Mouse (Mus musculus): ENCODE data around the gene Szrd1.

Gene Szrd1

DNA sequence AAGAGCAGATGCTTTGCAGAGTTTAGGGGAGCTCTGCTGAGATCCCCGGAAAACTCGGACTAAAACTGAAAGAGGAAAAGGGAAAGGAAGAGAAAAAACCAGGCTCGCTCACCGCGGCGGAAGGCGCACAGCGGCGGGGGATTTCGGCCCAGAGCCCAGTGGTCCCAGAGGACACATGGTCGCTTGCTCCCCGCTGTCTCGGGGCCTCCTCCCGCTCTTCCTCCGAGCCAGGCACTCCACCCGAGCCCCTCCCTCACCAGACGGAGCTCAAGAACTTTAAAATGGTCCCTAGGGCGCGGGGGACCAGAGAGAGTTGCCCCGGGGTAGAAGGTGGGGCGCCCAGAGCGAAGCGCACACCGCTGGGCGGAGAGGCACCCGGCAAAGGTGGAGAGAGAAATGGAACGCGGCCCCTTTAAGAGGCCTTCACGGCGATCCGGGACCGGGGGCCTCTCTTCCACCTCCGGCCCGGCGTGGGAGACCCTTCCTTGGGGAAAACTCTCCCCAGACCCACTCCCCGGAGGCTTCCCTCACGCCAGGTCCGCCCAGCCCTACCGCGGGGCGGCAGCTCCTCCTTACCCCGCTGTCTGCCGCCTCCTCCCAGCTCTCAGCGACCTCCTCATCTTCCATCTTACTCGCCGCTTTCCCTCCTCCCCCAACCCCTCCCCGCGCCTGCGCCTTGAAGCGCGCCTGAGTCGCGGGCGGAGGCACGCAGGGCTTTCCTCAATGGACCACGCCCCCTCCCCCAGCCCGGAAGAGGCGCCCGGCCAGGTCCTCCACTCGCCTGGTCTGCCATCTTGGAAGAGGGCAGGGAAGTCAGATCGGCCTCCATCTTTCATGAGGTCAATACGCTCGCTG, at the start of gene Szrd1:
Szrd1 (minus strand) TSS at position 660 of the 855 bp plus-strand sequence.
- peak; percentile 99 for DNase-seq (ENCODE audit: low spot score)

DNA sequence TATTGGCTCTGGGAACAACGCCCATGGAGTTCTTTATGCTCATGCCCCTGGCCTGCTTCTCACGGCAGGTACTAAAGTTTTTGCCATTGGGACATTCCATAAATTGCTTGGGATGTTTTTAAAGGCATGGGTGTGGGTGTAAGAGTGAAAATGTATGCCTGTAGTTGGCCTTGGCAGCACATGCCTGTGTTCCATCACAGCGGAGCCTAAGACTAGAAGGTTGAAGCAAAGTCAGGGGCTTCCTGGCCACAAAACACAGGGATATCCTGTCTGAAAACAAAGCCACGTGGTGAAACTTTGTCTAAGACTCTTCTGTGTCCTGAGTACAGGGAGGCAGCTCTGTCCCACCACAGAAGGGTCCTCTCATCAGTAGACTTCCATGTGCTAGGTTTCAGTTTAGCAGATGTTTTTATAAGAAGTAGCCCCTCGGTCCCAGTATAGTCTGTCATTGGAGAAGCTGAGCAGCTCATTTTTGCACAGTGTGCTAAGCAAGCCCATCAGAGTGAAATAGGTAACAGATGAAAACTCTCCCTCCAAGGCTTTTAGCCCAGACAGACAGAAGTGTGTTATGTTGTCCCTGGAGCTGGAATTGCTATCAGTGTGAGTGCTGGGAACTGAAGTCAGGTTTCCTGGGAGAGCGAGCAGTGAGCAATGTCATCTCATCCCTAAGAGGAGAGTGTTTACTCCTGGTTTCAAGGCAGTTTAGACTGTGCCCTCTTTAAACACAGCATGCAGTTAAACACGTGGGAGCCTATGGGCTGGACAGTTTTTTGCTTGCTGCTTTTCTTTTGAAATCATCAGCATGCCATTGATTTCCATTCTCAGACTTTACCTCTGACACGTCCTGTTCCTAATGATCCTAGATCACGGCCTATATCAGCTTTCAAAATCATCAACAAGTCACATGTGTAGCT, 47.6 kb upstream of the Szrd1 start:
- no peak for DNase-seq (ENCODE audit: low spot score)

DNA sequence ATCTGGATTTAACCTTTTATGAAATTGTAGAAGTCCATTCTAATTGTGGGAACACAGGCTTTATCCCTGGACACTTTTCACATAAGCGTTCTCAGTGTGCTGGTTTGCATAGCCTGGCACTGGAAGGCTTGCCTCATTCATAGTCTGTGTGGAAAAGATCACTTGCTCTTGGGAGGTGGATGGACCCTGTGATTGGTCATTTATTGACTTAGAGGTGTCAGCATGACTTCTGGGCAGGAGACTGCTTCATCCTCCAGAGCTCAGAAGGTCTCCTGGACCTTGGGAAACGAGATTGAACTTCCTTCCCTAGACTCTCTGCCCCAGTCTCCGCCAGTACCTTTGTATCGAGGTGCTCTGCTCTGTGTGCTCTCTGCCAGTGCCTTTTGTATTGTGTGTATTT, 44.9 kb upstream of the Szrd1 start:
- no peak for DNase-seq (ENCODE audit: low spot score)

DNA sequence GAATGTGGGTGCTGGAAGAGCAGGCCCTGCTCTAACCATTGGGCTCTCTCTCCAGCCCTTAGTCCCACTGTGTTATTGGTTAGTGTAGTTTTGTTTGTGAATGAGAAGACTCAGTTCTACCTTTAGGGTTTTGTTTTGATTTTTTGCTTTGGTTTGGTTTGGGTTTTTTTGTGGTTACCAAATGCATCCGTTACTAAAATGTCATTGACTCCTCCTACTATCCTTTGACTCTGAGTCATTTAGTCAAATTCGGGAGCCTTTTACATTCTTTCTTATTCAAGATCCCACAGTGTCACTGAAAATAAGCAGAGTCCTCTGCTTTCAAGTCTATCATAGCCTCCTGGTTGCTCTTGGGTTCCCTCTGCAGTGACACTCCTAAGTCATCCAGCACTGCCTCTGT, 44.4 kb upstream of the Szrd1 start:
- no peak for DNase-seq (ENCODE audit: low spot score)

DNA sequence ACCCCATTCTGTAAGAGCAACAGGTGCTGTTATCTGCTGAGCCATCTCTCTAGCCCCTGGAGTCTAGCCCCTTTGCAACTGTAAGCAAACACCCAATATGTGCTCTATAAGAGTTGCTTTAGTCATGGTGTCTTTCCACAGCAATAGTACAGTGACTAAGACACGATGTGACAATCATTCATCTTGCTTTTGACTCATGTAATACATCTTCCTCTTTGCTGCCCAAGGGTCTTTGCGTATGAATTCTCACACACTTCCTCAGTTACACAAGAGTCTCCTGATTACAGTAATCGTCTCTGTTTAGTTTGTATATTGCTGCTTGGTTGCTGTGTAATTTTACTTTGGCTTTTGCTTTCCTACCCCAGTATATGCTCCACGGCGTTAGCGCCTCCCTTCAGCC, 42.4 kb upstream of the Szrd1 start:
- DNase-seq (ENCODE audit: low spot score): no peak

DNA sequence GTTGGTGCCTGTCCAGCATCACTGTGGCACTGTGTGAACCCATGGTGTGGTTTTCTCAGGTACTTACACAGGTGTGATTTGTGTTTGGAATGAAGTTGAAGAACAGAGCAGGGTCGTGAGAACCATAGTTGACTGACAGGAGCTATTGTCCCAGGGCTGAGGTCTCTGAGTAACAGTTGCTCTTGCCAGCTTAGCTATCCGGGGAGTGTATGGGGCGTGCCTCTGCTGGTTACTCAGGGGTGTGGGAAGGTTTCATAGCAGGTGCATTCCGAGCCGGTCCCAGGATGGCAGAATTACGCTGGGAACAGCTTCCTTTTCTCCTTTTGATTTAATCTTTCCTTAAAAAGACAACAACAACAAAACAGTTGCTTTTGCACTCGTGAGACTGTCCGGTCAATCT, 41.3 kb upstream of the Szrd1 start:
- no peak for DNase-seq (ENCODE audit: low spot score)

DNA sequence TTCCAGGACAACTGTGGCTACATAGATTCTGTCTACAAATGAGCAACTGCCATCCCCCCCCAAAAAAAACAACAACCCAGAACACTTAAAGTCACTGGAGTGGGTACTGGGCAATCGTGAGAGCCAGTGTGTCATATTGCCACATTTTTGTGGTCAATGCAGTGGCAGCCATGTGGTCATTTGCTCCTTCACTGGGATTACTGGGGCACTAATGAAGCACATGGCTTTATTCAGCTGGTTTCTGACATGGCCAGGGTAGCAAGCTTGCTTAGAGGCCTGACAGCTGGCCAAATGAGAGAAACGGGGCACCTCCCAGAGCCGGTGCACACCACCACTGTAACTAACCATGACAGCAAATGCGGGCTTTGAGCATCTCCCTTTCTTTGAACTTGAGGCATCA, 38.9 kb upstream of the Szrd1 start:
- DNase-seq (ENCODE audit: low spot score): no peak

DNA sequence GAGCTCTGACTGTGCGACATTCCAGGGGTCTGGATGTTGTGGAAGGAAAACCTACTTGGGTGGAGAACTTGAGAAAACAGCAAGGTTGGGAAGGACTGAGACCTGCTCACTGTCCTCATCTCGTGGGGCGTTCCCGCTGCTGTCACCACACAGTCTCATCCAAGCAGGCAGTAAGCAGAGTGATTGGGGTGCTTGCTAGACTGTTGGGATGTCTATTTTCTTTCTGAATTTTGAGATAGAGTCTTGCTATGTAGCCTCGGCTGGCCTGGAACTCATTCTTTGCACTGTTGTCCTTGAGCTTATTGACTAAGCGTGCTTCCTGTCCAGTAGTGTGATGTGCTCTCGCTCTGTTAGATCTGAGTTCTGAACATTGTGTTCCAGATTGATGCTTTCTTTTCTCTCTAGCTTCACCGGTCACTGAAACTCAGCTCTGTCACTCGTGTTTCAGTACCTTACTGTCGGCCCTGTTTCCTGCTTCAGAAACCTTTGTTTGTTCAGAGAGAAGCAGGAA, 36.8 kb upstream of the Szrd1 start:
- no peak for DNase-seq (ENCODE audit: low spot score)

DNA sequence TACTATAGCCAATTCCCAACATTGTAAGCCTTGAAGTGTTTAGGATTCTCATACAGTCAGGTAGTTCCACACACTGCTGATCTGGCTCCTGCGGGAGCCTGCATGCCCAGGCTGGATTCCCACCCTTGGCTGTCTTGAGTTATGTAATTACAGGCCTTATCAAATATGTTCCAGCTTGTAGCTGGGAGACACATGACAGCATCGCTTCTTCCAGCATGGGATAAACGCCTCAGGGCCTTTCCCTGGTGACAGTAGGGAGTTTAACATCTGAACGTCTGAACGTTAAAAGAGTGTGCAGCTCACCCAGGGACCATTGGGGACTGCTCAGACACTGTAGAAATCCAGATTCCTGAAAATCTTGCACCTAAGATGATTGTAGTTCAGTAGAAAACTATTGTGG, 36.2 kb upstream of the Szrd1 start:
- no peak for DNase-seq (ENCODE audit: low spot score)

DNA sequence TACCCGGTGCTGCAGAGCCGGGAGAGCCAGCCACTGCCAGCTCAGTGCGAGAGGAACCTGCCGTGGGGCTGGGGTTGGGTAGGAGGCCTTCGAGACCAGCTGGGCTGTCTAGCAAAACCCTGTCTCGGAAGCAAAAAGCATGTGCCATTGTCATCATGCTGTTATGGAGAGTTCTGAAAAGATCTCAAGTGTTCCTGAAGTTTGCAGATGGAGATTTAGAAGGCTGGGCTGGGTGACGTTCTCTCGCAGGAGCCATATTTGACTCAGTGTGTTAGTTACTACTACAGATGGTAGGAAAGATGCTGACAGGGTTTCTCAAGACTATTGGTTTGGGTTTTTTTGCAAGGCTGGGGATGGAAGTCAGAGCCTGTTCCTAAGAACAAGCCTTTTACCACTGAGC, 32.5 kb upstream of the Szrd1 start:
- DNase-seq (ENCODE audit: low spot score): peak; percentile 28

DNA sequence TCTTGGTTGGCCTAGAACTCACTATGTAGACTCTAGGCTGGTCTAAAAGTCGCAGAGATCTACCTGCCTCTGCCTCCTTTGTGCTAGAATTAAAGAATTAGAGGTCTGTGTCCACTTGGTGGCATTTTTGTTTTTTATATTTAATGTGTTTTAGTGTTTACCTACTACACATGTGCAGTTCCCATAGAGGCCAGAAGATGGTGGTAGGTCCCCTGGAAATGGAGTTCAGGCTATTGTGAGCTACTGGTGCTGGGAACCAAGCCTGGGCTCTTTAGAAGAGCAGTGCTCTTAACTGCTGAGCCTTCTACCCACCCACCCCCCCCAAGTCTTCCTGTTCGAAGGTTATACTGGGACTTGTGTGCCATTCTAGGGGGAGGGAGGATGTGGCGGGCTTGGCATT, 27.6 kb upstream of the Szrd1 start:
- DNase-seq (ENCODE audit: low spot score): no peak

DNA sequence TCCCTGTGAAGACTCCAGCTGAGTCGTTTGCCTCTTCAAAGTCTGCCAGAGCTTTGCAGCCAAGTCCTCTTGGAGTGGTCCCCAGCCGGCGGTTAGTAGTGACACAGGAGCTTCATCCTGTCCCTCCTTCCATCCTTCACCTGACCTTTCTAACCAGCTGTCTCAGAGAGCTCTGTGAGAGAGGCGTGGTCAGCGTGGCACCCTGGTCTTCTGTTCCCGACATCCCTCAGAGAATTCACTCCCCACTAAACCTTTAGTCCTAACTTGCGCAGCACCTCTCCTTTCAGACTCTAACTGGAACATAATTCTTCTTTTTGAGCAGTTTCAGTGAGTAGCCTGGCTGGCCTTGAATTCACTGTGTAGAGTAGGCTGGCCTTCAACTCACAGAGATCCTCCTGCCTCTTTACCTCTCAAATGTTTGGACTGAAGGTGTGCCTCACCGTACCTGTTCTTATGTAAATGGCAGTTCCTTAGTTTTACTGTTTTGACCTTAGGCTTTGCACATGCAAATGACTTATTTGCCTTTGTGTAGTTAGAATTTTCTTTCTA, 26.2 kb upstream of the Szrd1 start:
- no peak for DNase-seq (ENCODE audit: low spot score)

DNA sequence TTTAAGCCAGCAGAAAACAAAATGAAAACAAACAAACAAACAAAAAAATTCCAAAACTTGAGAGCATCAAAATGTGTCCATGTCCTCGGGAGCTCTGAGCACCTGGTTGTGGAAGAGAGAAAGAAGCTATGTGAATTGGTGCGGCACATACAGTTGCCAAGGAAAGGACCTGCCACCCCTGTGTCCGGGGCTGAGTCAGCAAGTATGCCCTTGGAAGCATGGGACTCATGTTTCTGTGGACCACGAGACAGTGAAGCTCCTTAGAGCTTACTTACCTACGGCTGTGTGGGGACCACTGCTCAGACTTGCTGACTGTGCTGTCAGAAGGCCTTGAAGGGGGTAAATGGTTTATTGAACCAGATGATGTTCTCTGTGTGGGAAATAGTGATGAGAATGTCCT, 24.2 kb upstream of the Szrd1 start:
- DNase-seq (ENCODE audit: low spot score): no peak

DNA sequence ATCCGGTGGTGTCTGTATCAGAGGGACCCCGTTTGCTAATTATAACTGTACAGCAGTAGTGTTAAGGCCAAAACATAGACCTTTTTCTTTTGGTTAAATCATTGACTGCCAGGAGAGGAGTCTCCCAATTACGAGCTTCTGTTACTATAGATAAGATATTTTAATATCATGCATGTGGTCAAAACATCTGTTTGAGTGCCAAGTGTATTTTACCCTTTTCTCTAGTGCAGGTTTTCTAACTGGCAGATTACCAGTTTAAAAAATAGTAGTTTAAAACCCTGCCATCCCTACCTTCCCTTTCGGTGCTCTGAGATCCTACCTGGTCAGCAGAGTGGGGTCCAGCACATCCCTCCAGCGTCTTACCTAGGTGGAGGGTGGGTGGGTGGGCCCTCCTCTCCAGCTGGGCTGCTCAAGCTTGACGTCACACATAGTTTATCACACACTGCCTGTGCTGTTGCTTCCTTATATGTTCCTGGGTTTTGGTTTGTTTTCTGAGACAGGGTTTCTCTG, 22.2 kb upstream of the Szrd1 start:
- no peak for DNase-seq (ENCODE audit: low spot score)

DNA sequence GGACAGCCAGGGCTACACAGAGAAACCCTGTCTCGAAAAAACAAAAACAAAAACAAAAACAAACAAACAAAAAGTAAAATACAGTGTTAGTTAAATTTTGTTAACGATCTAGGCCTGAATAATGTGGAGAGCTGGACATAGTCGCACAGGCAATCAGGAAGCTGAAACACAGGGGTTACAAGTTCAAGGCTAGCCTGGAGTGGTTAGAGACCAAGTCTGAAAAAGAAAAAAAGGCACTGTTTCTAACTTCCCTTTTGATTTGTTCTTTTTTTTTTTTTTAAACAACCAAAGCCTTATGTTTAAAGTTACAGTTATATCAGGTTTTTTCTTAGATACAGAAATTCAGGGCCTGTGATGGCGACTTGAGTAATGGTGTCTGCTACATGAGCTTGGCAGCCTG, 20.6 kb upstream of the Szrd1 start:
- no peak for DNase-seq (ENCODE audit: low spot score)

DNA sequence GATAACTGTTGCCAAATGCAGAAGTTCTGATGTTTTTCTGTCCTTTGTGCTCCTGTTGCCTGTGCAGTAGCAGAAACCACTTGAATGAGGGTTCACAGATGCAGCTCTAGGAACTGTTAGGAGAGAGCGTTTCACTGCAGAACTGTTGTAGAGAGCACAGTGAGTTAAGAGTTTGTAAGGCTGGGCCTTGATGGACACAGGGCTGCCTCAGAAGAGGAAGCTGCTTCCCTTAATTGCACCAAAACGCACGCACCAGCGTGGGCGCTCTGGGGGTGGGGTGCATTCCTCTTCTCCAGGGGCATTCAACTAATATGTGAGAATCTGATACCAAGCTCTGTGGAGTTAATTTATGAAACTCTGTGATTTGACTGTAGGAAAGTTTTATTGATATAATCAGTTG, 20.1 kb upstream of the Szrd1 start:
- DNase-seq (ENCODE audit: low spot score): no peak

DNA sequence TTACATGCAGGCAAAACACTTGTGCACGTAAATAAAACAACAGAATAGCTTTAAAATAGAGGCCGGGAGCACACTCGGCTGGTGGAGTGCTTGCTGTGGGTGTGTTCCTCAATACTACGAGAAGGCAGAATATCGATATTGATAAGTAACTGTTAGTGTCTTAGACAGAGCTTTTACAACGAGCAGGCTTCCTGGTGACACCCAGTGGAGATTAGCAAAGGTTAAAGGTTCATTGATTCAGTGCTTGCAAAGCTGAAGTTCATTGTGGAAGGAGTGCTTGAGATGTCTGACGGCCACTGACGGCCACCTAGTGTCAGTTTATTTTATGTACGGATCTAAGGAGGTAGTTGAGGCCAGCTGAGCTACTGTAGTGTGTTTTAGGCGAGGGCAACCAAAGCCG, 19.5 kb upstream of the Szrd1 start:
- DNase-seq (ENCODE audit: low spot score): no peak

DNA sequence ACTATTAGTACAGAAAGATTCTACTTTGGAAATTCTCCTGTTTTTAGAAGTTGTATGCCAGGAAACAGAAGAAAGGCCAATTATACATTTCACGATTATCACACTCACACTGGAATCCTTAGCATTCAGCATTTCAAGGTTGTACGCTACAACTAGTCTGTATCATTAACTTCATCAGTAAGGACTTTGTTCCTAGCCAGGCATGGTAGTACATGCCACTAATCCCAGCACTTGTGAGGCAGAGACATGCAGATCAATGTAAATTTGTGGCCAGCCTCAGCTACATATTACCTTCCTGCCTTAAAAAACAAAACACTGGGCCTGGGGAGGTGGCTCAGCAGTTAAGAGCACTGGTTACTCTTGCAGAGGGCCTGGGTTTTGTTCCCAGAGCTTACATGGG, 19.0 kb upstream of the Szrd1 start:
- no peak for DNase-seq (ENCODE audit: low spot score)

DNA sequence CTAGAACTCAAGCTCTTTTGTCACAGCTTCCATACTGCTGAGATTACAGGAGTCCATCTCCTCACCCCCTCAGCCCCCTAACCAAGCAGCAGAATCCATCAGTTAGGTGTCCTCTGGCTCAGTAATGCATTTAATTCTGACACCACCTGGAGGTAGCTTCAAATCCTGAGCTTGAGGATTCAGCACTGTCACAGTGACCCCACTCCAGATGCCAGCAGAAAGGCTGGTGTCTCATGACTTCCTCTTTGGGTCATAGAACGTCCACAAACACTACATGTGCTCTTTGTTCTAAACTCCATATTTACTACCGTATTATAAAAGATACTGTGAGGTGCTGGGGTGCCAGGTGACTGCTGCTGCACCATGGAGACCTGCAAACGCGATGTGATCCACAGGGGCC, 17.9 kb upstream of the Szrd1 start:
- no peak for DNase-seq (ENCODE audit: low spot score)

DNA sequence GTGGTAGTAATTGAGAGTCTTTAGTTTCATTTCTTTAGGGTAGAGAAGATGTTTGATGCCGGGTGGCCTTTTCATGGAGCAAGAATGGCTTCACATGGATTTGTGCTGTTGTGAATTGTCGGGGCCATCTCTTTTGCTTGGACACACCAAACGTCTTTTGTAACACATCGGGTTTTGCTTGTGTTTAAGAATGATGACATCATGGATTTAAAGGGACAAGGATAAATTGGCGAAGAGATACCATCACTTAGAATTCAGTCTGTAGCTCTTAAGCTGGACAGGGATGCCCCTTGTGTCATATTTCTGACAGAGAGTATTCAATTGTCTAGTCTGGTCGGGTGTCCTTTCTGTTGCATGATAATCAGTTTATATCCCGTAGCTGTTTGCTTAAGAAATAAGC, 9.5 kb upstream of the Szrd1 start:
- DNase-seq (ENCODE audit: low spot score): no peak

DNA sequence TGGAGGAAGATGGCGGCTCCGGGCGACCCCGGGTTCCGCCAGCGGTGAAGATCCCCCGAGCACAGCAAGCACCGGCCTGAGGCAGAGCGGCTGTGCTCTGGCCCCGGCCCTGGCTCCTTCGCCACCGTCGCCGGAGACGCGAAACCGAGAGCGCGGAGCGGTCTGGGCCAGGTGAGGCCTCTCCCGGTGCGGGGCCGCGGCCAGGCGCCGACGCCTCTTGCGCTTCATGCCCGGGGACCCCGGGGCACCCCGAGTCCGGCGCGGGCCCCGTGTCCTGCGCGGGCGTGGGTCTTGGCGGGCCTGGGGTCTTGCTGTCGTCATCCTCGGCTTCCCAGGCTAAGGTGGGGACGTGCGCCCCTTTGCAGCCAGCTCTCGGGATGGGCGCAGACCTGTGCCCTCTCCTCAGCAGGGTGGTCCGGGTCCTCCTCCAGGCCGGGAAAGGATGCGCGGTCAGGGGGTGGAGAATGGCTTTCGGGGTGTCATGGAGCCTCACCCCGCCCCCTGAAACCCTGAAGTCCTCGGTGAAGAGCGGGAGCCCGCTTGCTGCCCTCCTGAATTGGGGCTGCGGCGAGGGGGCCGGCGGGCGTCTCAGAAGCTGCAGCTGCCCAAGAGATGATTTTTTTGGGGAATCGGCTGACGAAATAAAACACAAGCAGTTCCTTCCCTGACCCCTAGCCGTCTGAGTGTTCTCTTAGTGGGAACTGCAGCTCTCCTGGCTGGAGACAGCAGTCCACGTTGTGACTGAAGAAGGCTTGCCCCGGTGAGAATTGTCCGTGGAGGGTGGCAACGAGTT, 8.6 kb upstream of the Szrd1 start:
- DNase-seq (ENCODE audit: low spot score): peak; percentile 34
